Mouse (Mus musculus) midbrain, embryonic 14.5 days (tissue): ENCODE measurements at regions not wholly inside any gene's neighbourhood (a gene's known extent, or its start where the extent isn't known, plus 50 kb on each side); places are given as distances from the start of the nearest gene placed in this dataset.

Source experiments
- ATAC-seq: fragments of 200-750 bp; cut with Nextera tagmentation; 2 replicates; pipeline ENCODE4 v1.8.0; 2017; ENCODE audit warnings: moderate number of reproducible peaks, moderate library complexity; ENCODE audit not compliant: low FRiP score, low TSS enrichment
- DNase-seq: peaks from one replicate; pipeline ENCODE4 v3.0.0-alpha.2; 2015
- H3K27ac ChIP-seq: fragments of 300-500 bp; sonication (generic); replicated peaks from 2 replicates; pipeline ENCODE4 v1.5.1; 2014; ENCODE audit warnings: mild to moderate bottlenecking, low read depth, low read length, moderate library complexity
- H3K27me3 ChIP-seq: fragments of 300-500 bp; sonication (generic); 2 replicates; pipeline ENCODE4 v1.6.1; 2014; ENCODE audit warnings: low read length, control low read depth, mixed read lengths; ENCODE audit not compliant: control insufficient read depth, insufficient read depth
- H3K36me3 ChIP-seq: fragments of 300-500 bp; sonication (generic); 2 replicates; pipeline ENCODE4 v1.6.1; 2014; ENCODE audit warnings: low read length, control low read depth; ENCODE audit not compliant: control insufficient read depth, insufficient read depth
- H3K4me1 ChIP-seq: fragments of 300-500 bp; sonication (generic); 2 replicates; pipeline ENCODE4 v1.6.1; 2014; ENCODE audit warnings: mild to moderate bottlenecking, antibody characterized with exemption, low read length, control low read depth; ENCODE audit not compliant: control insufficient read depth, insufficient read depth
- H3K4me2 ChIP-seq: fragments of 300-500 bp; sonication (generic); 2 replicates; pipeline ENCODE4 v1.6.1; 2014; ENCODE audit warnings: mild to moderate bottlenecking, low read length, moderate library complexity
- H3K4me3 ChIP-seq: fragments of 300-500 bp; sonication (generic); replicated peaks from 2 replicates; pipeline ENCODE4 v1.5.1; 2014; ENCODE audit warnings: low read depth, low read length
- H3K9ac ChIP-seq: fragments of 300-500 bp; sonication (generic); replicated peaks from 2 replicates; pipeline ENCODE4 v1.6.1; 2014; ENCODE audit warnings: mild to moderate bottlenecking, low read length, moderate library complexity
- H3K9me3 ChIP-seq: fragments of 300-500 bp; sonication (generic); 2 replicates; pipeline ENCODE4 v1.6.1; 2016; ENCODE audit warnings: low read length, control low read depth, mixed read lengths; ENCODE audit not compliant: control insufficient read depth
- WGBS: fragments of 180-500 bp; shearing (Covaris S2); extraction: QIAGEN DNeasy Blood & Tissue Kit; methylation state at CpG from one replicate; pipeline ENCODE4 v1.1.7; 2014; 5-methylcytosine and 5-hydroxymethylcytosine counted together

DNA sequence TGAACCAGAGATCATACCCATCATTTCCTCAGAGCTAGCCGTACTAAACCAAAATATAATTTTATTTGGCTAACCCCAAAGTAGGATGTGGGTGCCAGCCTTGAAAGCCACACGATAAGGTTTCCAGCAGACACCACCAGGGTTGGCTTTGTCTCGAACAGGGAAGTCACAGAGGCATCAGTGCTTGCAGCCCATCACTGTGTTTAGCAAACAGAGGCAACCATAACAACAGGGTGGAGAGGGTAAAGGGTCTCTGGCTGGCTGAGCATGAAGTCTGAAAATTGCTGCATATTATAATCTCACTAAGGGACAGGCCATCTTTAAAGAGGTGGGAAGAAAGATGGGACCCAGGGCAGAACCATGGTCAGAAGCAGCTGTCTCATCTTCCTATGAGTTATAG lies 552.3 kb upstream of the Btbd3 start:
- H3K9ac ChIP-seq: no peak overlapping the region
- no peak for ATAC-seq
- H3K4me1 ChIP-seq: peaks cover 24% of the 10 kb centered on the region
- H3K27me3 ChIP-seq: peaks cover 4% of the 10 kb centered on the region; the same call in 1 of the 2 replicates
- no peaks in the 10 kb centered on the region for H3K36me3 ChIP-seq
- 79% methylated on average over 3 of the region's 3 CpGs for WGBS
- no peak for DNase-seq
- no peak overlapping the region for H3K27ac ChIP-seq
- no peak overlapping the region for H3K4me2 ChIP-seq
- no peak overlapping the region for H3K4me3 ChIP-seq
- no peaks in the 10 kb centered on the region for H3K9me3 ChIP-seq

- H3K27ac ChIP-seq: no peak overlapping the region
- H3K4me1 ChIP-seq: no peaks in the 10 kb centered on the region
- DNase-seq (no peak), ATAC-seq (no peak)
- H3K36me3 ChIP-seq: no peaks in the 10 kb centered on the region
- H3K9ac ChIP-seq: no peak overlapping the region
- no peaks in the 10 kb centered on the region for H3K9me3 ChIP-seq
- H3K4me3 ChIP-seq: no peak overlapping the region
- 92% methylated on average over 5 of the region's 5 CpGs for WGBS
- H3K27me3 ChIP-seq: no peaks in the 10 kb centered on the region
- no peak overlapping the region for H3K4me2 ChIP-seq
Measured at GRCm38 (mm10) chr2:137695885-137696284, 560.5 kb upstream of the Btbd3 start.

DNA sequence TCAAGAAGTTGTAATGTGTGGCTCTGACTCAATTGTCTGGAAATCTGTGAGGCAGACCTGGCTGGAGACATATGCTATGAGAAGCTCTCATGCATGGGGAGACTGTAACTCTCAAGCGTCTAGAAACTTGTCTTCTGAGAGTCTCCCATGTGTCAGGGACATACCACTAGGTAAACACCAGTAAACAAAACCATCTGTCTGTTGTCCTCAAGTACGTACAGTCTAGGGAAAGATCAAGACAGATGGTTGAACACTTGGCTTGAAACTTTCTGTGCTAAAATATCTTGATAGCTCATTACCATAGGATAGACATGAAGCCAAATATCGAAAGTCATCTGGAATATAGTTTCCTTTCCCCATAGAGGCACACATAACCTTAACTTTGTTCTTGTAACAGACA lies 562.3 kb upstream of the Btbd3 start:
- H3K4me1 ChIP-seq: no peaks in the 10 kb centered on the region
- no peak overlapping the region for H3K9ac ChIP-seq
- no peaks in the 10 kb centered on the region for H3K9me3 ChIP-seq
- H3K27ac ChIP-seq: no peak overlapping the region
- H3K36me3 ChIP-seq: no peaks in the 10 kb centered on the region
- H3K4me3 ChIP-seq: no peak overlapping the region
- H3K27me3 ChIP-seq: no peaks in the 10 kb centered on the region
- ATAC-seq: no peak
- H3K4me2 ChIP-seq: no peak overlapping the region
- no peak for DNase-seq
- WGBS: 91% methylated on average over 3 of the region's 3 CpGs

- no peak overlapping the region for H3K9ac ChIP-seq
- no peaks in the 10 kb centered on the region for H3K36me3 ChIP-seq
- no peaks in the 10 kb centered on the region for H3K27me3 ChIP-seq
- no peaks in the 10 kb centered on the region for H3K9me3 ChIP-seq
- DNase-seq (no peak), ATAC-seq (no peak)
- no peaks in the 10 kb centered on the region for H3K4me1 ChIP-seq
- no peak overlapping the region for H3K4me2 ChIP-seq
- H3K4me3 ChIP-seq: no peak overlapping the region
- WGBS: 69% methylated on average over 11 of the region's 11 CpGs
- H3K27ac ChIP-seq: no peak overlapping the region
Measured at GRCm38 (mm10) chr2:137687208-137687607, 569.2 kb upstream of the Btbd3 start.

GRCm38 (mm10) chr2:137686735-137687134 lies 569.6 kb upstream of the Btbd3 start:
- DNase-seq (no peak), ATAC-seq (no peak)
- Histone ChIP-seq H3K9ac (no peak overlapping the region), H3K4me1 (no peaks in the 10 kb centered on the region), H3K4me2 (no peak overlapping the region), H3K27me3 (no peaks in the 10 kb centered on the region), H3K36me3 (no peaks in the 10 kb centered on the region), H3K9me3 (no peaks in the 10 kb centered on the region), H3K4me3 (no peak overlapping the region), H3K27ac (no peak overlapping the region)
- WGBS: 91% methylated on average over 4 of the region's 4 CpGs

DNA sequence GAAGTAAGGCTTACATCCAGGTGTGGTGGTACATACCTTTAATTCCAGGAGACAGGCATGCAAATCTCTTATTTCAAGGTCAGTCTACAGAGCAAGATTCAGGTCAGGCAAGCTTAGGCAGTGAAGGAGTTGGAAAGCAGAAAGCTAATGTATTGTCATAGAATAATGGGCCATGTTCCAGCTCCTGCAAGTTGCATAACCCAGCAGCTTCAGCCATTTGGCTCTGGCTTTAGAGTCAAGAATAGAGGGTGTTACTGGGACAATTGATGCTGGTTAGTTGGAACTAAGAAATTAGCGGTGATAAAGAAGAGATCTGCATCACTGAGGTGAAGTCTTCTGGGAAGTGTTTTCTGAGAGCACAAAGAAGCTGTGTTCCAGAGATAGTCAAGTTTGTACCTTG lies 565.3 kb upstream of the Jag1 start:
- Histone ChIP-seq H3K9me3 (no peaks in the 10 kb centered on the region), H3K27ac (no peak overlapping the region), H3K4me1 (no peaks in the 10 kb centered on the region), H3K4me3 (no peak overlapping the region), H3K9ac (no peak overlapping the region), H3K4me2 (no peak overlapping the region), H3K36me3 (no peaks in the 10 kb centered on the region), H3K27me3 (no peaks in the 10 kb centered on the region)
- WGBS: 94% methylated on average over 1 of the region's 1 CpGs
- DNase-seq (no peak), ATAC-seq (no peak)

DNA sequence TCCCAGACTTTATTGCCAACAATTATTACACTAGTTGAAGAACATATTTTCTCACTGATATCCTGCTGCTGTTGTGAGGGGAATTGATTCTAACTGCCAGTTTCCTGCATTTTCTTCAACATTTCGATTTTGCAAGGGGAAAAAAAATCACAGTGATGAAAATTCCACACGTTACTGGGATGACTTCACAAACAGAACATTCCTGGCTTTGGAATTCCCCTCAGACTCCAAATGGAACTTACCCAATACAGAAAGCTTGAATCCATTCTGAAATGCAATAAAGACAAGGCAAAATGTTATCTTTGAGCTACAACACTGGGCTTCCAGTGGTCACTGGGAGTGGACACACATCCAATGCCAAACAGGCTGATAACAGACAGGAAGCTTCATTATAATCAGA lies 546.7 kb upstream of the Jag1 start:
- H3K4me1 ChIP-seq: 0 out of 2 replicates have a peak, but pooled peaks cover 3% of the 10 kb centered on the region
- H3K9me3 ChIP-seq: no peaks in the 10 kb centered on the region
- H3K4me3 ChIP-seq: no peak overlapping the region
- WGBS: 69% methylated on average over 2 of the region's 2 CpGs
- no peaks in the 10 kb centered on the region for H3K27me3 ChIP-seq
- H3K36me3 ChIP-seq: no peaks in the 10 kb centered on the region
- no peak overlapping the region for H3K4me2 ChIP-seq
- H3K9ac ChIP-seq: no peak overlapping the region
- H3K27ac ChIP-seq: no peak overlapping the region
- DNase-seq (no peak), ATAC-seq (no peak)

GRCm38 (mm10) chr2:137662216-137662615 lies 545.8 kb upstream of the Jag1 start:
- Histone ChIP-seq H3K9me3 (no peaks in the 10 kb centered on the region), H3K4me1 (0 out of 2 replicates have a peak, but pooled peaks cover 3% of the 10 kb centered on the region), H3K27ac (no peak overlapping the region), H3K27me3 (no peaks in the 10 kb centered on the region), H3K4me2 (no peak overlapping the region), H3K9ac (no peak overlapping the region), H3K4me3 (no peak overlapping the region), H3K36me3 (no peaks in the 10 kb centered on the region)
- DNase-seq: no peak
- 92% methylated on average over 2 of the region's 2 CpGs for WGBS
- no peak for ATAC-seq

- ATAC-seq (no peak), DNase-seq (no peak)
- Histone ChIP-seq H3K4me2 (no peak overlapping the region), H3K27ac (no peak overlapping the region), H3K4me1 (0 out of 2 replicates have a peak, but pooled peaks cover 3% of the 10 kb centered on the region), H3K36me3 (no peaks in the 10 kb centered on the region), H3K4me3 (no peak overlapping the region), H3K9me3 (no peaks in the 10 kb centered on the region), H3K27me3 (no peaks in the 10 kb centered on the region), H3K9ac (no peak overlapping the region)
- WGBS: 84% methylated on average over 1 of the region's 1 CpGs
Measured at GRCm38 (mm10) chr2:137660449-137660848, 544.0 kb upstream of the Jag1 start.
